Mouse (Mus musculus) ES-Bruce4 (cell line): ENCODE measurements around the gene Mus81.

Source experiments
- CTCF ChIP-seq: IDR thresholded peaks from one replicate; pipeline ENCODE4 v1.8.1; 2011; ENCODE audit warnings: low read depth, low read length
- EP300 ChIP-seq: IDR thresholded peaks from 2 replicates; pipeline ENCODE4 v1.6.1; 2011; ENCODE audit warnings: low read depth, low read length; ENCODE audit not compliant: insufficient read depth
- POLR2A ChIP-seq: IDR thresholded peaks from one replicate; pipeline ENCODE4 v1.8.1; 2011; ENCODE audit warnings: low read length; ENCODE audit not compliant: insufficient read depth

- no peak for TF ChIP-seq CTCF
- TF ChIP-seq POLR2A: no peak
- no peak for TF ChIP-seq EP300
Measured at GRCm38 (mm10) chr19:5449673-5450072, 38.5 kb downstream of the Mus81 start.
